Mouse (Mus musculus): Measurements from ENCODE around the gene Crip1.

Crip1 gene

DNA sequence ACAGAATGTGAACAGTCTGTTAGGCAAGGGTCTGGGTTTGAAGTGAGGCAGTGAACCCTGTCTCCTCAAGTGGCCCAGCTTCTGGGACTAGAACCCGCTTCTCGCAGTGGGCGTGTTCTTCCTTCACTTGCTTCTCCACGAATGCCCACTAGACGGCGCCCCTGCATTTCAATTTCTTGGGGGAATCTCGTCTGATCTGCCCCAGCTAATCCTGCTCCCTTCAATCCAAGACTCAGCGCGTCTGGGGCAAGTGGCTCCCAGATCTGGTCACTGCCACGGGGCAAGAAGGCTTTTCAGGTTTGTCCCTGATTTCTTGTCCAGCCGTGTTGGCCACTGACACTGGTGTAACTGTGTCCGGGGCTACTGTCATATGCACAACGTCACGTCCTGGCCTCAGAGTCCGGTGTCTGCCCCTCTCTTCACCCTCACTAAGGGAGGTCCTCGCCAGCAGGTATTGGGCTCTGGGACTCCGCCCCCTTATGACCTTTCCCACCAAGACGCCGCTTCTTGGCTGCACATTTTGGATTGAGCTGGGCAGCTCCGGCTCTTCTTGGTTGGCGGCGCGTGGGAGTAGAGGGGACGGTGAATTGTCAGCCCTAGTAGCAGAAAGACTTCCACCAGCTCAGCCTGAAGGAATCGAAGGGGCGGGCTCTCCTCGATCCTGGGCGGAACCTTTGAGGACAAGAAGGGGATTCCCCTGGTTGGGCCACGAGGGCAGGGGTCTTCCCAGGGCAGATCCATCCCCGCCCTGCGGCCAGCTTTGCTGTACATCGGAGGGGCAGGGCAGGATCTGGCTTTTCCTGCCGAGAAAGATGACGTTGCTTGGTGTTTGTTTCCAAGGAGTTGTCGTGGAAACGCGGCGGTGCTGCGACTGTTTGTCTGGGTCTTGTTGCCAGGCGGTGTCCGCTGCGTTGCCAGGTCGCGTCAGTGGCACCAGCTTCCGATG lies at the start of gene Crip1:
Gene Crip1 (plus strand): TSS at position 205 of the 946 bp plus-strand sequence.
- DNase-seq: peak; percentile 87

DNA sequence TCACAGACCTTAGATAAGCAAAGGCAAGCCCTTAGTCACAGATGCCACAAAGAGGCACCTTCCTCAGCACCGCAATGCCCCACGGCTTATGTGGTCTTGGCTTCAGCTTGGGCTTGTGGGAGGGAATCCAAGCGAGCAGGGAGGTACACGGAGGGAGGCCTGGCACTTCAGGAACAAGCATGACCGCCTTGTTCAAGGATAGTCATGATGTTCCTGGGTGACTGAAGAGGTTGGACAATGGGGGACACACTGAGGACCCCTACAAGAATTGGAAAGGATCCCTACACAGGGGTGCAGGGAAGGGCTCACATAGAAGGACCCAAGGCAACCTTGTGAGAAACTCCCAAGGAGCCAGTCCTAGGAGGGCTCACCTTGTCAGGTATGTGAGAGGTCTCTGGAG lies 49.1 kb upstream of the Crip1 start:
- DNase-seq: no peak

DNA sequence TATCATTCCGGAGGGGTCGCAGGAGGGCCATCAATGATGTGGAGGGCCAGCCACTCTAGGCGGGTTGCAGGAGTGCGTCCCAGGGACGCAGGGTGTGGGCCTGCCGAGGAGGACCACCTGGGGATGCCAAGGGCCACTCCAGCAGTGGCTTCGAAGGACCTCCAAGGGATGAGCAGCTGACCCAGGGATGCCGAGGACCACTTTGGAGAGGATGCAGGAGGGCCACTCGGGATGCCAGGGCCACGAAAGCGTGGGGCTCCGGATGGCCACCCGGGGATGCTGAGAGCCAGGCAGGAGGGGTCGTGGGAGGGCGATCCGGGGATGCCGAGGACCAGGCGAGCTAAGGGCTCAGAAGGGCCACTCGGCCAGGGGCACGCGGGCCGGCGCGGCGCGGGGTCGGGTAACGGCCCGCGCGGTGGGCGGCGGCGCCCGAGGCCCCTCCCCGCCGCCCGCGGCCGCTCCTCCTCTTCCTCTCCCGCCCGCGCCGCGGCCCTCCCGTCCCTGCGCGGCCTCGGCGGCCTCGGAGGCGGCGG lies 48.3 kb upstream of the Crip1 start, which contains the start of gene Mta1:
Gene Mta1 (plus strand): TSS at position 530 of the 533 bp plus-strand sequence.
- DNase-seq: peak; percentile 56

DNA sequence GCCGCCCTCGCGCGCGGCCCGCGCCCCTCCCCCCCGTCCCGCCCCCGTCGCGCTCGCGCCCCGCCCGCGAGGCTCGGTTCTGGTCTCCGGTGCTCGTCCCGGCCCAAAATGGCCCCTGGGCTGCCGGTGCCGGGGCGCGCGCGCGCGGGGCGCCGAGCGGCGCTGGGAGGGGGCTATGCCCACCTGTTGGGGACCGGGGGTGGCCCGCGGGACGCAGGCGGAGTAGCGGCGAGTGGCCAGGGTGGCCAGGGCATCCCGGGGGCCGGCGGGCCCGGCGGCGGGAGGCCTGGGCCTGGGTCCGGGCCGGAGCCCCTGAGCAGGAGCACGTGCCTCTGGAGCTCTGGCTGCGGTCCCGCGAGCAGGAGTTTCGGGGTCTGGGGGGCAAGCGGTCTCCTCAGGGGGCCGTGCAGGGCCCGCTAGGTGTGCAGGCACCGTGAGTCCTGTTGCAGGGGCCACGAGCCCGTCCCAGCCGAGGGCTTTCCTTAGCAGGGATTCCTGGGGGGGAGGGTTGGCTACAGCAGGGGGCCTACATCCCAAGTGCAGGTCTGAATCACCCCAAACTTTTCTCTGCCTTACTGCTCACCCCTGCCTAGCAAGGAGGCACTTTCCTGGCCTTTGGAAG lies 47.5 kb upstream of the Crip1 start:
- DNase-seq: peak; percentile 54

DNA sequence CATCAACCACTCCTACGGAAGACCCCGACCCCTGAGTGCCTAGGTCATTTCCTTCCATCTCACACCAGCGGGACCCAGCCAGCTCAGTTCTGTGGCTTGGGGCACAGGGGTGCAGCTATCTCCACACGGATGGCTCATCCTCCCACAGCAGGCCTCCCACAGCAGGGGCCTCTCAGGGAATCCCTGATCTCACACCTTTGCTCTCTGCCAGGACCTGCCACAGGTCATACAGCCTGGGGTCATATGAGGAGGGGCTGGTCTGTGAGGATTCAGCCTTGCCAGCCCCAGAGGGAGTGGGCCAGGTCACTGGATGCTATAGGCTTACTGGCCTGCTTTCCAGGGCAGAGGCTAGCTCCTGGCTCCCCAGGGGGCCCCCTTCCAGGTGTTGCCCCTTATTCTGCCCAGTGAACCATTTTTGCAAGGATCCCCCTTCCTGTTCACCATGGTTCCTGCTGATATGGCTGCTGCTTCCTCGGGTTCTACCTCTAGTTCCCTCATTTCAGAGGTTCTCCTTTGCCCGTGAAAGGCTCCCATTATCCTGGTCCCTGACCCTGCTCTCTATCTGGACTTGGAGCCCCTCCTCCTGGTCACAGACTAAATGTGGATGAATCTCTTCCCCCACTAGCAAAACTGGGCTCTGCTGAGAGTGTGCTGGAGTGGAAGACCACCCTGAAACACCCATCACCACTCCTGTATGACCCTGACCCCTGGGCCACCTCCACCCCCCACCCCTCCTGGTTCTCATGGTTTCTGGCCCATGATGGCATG lies 46.5 kb upstream of the Crip1 start:
- no peak for DNase-seq

DNA sequence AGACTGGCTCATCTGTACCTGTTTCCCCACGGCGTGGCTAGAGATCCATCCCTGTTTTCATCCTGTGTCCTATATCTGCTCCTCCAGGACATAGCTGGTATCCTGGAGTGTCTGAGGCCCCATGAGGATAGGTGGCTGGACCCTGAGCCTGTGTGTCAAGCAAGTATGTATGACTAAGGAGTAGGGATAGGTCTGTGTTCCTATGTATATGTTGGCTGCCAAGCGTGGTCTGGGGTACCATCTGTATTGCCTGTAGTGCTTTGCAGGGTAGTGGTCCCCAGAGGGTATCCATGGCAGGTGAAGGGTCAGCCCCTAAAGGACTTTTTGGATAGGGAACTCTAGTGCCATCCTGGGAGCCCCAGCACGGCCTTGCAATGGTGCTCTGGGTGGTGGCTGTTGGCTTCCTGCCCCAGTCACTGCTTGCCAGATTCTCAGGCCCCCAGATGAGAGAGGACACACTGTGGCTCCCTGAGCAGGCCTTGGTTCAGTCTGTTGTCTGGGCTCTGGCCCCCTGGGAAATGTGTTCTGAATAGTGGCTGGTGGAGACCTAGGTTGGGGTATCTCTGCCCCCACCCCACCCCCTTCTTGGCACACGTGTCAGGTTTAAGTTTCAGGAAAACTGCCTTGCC lies 45.6 kb upstream of the Crip1 start:
- peak; percentile 63 for DNase-seq

DNA sequence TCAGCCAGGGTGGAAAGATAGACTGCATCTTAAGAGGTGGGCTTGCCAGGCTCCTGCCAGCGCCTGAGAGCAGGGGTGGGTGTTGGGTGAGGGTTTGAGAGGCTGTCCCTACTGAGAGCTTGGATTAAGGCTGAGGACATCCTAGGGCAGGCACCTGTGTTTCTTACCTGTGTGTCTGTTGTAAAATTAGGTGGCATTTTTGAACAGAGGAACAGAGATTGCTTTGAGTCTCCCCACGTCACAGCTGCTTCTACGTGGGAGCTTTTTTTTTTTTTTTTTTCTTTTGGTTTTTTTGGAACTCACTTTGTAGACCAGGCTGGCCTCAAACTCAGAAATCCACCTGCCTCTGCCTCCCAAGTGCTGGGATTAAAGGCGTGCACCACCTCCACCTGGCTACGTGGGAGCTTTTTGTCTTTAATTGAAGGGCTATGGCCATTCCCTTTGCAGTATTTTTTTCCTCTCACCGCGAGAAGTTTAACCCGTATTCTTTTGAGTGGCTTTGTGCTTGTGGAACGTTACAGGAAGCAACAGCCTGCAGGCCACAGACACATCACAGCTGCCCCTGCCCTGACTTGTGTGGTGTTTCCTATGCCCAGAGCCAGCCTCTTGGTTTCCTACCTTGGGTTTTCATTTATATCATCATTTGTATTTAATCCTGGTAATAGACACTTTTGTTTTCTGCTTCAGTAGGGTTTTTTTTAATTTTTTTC lies 44.7 kb upstream of the Crip1 start:
- DNase-seq: no peak

DNA sequence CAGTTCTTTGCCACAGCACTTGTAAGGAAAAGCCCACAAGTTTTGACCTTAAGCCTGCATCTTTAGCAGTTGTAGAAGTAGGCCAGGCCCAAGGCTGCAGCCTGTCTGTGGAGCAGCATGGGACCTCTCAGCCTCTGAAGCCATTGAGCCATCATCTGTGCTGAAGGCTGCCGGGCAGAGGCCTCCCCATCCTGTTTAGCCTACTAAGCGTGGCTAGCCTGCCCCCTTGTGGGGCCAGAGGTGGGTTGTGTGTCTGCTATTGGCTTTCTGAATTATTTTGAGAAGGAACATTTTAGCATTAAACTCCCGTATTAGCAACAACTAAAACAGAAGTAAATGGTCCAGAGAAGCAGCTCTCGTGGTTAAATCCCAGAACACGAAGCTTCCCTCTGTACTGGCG lies 43.7 kb upstream of the Crip1 start:
- DNase-seq: peak; percentile 62

DNA sequence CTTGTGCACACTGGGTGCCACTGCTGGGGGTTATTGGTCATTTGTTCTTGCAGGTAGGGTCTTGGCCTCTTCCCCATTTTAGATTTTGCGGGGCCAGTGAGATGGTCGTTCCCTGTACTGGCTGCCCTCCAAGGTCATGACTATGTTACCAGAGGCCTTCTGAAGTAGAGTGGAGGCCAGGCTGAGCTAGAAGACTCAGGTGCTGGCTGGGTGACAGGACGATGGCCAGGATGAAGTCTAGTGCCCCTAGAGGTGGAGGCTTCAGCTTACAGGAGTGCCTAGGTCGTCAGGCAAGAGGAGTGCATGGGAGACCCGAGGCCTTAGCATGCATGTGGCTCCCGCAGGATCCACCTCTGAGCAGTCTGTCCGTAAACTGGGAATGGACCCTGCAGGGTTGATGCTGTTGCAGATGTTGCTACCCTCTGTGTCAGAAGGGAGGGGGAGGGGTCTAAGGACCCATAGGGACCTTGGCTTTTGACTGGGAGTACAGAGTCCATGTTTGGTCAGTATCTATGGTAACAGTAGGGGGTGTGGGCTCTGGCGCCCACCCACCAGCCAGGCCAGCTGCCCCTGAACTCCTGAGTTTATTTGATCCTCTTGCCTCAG lies 42.2 kb upstream of the Crip1 start:
- DNase-seq: peak; percentile 43

DNA sequence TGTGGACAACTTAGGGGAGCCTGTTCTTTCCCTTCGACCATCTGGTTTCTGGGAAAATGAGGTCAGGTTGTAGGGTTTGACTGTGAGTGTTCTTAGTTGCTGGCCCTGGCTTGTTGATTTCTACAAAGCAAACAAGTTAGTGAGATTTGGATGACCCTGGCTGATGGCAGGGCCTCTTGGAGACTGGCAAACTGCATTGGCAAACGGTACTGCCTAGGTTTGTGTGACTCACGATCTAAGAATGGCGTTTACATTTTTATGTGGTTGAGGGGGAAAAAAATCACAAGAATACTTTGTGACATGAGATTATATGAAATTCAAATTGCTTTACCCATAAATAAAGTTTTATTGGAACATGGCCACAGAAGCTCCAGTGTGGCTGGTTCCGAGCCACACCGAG lies 39.7 kb upstream of the Crip1 start:
- no peak for DNase-seq

DNA sequence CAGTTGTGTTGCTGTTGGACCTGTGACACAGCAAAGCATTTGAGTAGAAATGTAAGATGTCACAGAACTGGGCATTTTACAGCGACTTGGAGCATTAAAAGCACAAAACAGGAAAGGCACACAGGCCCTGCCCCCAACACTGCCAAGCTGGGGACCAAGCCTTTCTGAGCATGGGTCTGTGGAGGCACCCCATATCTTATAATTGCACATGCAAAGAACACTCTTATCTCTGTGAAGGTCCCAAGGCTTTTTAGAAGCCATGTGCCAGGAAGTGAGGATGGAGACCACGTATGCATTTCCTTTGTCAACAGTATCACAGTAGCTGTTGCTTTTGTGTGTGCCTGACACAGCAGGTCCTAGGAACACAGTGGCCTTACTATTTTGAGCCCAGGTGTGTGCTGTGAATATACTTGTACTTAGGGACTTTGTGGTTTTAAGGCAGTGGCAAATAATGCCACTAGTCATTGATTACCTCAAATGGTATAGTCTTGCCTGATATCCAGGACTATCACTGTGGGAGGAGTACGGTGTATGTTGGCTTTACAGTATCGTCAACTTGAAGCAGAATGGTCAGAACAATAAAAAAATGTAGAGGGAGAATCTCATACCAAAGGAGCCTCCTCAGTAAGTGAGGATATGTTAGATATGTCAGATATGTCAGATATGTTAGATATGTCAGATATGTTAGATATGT lies 38.5 kb upstream of the Crip1 start:
- DNase-seq: no peak

DNA sequence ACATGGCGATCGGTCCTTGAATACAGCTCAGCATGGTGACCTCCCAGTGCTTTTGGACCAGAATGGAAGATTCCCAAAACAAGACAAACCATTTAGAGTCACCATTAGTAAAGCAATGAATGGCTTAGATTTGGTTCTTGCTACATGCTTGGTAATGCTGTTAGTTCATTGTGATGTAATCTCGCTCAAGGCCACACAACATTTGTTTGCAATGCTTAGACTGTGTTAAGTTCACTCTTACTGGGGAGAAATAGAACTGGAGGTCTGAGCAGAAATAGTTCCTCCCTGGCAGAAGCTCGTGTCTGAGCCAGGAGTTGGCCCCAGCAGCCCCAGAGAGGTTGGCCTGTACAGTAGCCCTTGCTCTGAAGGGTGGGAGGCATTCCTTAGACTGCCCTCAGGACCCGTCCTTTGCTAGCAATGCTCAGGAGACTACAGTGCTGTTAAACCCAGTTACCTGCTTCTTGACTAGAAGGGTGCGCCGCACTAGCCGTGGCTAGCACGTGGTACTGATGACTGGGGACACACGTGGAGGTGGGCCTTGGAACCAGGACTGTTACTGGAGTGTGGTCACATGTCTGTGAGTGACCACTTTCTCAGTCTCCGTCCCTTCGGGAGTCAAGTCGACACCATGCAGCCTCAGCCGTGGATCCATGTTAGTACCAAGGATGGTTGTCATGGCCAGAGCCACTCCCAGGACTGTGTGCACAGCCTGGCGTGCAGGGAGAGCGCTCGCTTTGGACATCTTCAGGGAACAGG lies 37.4 kb upstream of the Crip1 start:
- no peak for DNase-seq

DNA sequence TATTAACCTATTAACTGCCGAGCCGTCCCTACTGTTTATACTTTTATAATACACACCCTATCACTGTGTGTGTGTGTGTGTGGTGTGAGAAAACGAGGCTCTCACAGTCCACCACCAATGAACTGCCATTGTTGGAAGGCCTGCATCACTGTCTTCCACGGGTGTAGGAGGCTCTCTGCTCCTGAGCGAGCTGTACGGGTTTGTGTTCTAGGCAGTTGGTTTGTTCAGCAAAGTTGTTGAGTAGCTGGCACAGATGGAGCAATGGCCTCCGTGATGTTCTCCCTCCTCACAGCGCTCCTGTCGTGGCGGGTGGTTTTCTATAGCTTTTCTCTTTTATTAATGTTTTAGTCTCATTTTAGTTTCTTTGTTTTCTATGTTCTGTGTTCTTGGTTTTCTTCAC lies 36.3 kb upstream of the Crip1 start:
- no peak for DNase-seq

DNA sequence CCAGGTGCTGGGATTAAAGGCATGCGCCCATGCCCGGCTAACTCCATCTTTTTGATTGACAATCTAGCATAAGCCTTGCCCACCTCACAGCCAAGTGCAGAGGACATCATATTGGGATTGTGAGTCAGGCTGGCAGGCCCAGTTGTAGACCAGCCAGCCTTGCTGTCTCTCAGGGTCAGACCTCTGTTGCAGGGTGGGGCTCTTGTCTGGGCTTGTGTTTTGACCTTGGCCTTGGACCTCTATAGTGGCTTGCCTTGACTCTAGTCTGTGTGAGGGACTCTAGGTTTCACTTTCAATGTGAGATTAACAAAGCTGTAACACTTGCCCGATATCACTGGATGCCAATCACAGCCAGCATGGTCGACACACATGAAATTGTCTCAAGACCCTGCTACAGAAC lies 32.0 kb upstream of the Crip1 start:
- no peak for DNase-seq

DNA sequence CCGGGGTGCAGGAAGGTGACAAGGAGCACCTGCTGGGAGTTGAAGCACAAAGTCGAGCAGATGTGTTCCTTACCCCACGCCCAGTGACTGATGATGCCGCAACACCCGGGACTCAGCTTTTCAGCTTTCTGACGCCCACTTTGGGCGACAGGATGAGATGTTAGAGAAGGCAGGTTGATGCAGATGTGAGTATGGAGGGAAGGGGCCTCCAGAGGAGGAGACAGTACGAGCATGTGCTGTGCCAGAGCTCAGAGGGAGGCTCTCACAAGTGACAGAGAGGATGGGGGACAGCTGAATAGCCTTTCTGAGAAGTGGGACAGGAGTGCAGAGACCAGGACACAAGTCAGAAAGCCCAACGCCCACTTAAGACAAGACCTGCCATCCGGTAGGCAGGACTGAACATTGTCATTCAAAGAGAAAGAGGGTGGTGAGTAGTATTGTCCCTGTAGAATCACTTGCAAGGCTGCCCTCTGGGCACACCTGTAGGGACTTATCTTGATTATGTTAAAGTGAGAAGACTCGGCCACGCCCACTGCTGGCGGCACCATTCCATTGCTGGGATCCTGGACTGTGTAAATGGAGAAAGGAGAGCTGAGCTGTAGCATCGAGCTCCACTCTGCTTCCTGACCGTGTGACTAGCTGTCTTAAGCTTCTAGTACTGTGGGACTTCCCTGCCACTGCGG lies 31.1 kb upstream of the Crip1 start:
- no peak for DNase-seq

DNA sequence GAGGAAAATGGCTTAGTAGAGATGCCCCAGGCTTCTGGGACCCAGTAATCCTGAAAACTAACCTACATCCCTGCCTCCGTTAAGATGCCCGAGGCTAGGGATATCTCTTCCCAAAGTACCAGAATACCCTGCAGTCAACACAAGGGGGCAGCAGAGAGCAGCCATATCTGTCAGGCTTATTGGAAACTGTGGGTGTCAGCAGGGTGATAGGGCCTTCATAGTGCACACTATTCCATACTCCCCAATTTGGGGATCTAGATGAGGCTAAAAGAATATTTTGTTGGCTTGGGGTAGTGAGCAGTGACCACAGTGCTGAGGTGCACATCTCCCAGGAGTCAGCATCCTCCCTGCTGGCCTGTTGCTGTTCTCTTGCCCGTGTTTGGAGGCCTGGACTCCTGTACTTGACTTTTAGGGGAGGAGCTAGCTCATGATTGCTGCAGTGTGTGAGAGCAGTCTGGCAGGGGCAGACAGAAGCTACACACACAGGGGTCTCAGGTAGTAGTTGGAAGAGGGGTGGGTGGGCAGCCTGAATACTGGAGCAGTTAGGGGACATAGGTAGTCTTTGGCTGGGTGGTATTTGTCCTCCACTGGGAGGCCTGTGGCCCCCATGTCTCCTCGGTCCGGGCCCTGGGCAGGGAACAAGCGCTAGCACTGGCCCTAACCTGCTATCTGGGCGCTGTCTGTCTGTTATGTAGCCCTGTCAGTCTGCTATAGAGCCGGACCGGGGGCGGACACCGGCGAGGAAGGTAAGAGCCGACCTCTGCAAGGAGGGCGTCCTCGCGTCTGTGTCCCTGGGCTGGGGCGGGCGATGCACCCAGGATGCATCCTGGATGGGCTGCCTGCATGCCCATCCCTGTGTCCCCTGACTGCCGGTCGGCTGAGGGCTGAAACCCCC lies 26.4 kb upstream of the Crip1 start:
- DNase-seq: peak; percentile 82

DNA sequence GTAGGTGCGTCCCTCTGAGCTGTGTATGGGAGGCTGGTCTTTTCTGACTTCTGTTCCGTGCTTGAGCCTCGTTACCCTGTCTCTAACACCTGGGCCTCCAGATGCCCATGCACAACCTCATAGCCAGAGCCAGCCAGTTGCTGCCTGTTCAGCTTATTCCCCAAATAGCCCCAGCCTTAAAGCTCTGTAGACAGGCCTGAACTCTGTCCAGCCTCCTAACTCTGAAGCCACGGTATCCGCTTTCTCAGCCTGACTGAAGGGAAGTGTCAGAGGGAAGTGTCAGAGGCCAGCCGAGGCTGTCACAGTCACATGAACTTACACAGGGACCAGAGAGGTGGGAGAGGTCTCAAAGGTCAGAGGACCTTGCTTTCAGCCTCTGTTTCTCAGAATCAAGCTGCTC lies 21.4 kb upstream of the Crip1 start:
- DNase-seq: no peak

DNA sequence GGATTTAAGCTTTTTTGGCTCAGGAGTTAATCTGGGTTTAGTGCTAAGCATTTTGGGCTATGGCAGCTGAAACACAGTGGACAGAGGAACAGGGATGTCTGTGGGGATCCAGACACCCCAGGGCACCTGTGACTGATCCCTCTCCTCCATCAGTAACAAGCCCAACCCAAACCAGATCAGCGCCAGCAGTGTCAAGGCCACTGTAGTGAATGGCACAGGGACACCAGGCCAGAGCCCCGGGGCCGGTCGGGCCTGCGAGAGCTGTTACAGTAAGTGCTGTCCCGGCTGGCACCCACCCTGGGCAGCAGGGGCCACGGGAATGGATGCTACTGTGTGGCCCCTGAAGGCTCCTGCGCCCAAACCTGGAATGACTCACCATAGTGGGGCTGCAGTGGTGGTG lies 15.4 kb upstream of the Crip1 start:
- no peak for DNase-seq

DNA sequence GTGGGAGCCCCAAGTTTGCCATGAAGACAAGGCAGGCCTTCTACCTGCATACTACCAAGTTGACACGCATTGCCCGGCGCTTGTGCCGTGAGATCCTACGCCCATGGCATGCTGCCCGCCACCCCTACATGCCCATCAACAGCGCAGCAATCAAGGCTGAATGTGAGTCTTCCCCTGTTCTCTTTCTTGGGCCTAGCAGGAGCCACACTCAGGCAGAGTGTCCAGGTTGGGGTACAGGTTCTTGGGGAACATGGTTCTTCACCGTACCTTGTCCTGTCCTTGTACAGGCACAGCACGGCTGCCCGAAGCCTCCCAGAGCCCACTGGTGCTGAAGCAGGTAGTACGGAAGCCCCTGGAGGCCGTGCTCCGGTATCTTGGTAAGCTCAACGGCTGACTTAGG lies 14.5 kb upstream of the Crip1 start:
- no peak for DNase-seq
